Mouse (Mus musculus) embryo, embryonic 9.5 days (tissue): ENCODE measurements around the gene Nbeal2.

Experiments used
- DNase-seq: peaks from one replicate; pipeline ENCODE4 v3.0.0-alpha.2; 2017; ENCODE audit errors: extremely low spot score

The Nbeal2 gene

GRCm38 (mm10) chr9:110673107-110673752 lies 19.3 kb upstream of the Nbeal2 start:
- DNase-seq = no peak

DNA sequence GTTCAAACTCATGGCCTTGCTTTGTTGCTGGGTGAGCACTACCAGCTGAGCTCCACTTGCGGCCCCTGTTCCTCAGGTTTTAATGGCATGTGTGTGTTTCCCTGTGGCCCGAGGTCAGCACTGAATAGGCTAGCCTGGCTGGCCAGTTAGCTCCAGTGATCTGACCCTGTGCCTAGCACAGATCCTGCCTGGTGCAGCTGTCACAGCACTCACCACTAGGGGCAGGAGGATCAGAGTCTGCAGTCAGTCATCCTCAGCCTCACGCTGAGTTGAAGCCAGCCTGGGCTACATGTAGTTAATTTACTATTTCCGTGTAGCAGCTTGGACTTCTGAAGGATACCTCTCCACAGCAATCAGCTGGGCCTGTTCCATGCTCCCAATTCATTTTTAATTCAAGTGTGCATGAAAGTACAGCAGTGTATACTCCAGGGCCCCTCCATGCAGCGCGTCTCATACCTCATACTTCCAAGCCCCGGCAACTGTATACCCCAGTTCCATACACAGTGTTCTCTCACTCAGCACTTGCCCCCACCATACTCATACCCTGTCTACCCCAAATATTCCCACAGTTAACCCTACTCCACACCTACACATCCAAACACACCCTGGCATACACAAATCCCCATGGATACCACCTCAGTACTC lies 18.6 kb upstream of the Nbeal2 start:
- peak; percentile 49 for DNase-seq

- no peak for DNase-seq
These were observed 15.8 kb upstream of the Nbeal2 start for GRCm38 (mm10) chr9:110669785-110670184.

- no peak for DNase-seq
These were observed 14.8 kb upstream of the Nbeal2 start for GRCm38 (mm10) chr9:110668601-110669293.

- no peak for DNase-seq
These were observed 13.4 kb upstream of the Nbeal2 start for GRCm38 (mm10) chr9:110667219-110667836.

GRCm38 (mm10) chr9:110666374-110666773 lies 12.4 kb upstream of the Nbeal2 start:
- DNase-seq = no peak

DNA sequence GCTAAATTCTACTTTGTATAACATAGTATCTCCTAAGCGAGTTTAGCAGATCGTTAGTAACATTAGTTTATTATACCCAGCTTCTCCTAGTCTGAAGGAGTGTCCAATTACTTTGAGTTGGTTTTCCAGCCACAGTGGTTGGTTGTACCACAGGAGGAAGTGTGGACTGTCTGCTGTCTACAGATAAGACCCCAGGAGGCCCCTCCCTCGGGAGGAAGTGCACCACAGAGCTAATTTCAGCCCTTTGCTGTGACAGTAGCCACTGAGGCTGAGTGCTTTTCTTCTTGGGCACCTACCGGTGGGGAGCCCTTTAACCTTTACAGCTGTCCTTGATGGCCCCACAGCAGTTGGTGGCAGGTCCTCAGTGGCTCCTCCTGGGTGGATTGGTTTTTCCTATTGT lies 12.0 kb upstream of the Nbeal2 start:
- no peak for DNase-seq

DNA sequence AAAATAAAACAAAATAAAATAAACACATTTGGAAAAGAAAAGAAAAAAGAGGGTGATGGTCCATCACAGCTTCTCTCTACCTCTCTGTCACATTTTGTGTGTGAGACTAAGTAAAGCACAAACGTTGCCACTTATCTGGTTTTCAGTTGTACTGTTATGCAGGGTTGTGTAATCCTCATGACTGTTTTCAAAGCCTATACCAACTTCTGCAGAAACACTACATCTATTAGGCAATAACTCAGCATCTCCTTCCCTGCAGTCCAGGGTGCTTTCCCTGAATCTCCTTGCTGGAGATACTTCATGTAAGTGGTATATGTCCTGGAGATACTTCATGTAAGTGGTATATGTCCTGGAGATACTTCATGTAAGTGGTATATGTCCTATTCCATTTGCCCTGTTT lies 8.9 kb upstream of the Nbeal2 start:
- no peak for DNase-seq

- no peak for DNase-seq
These were observed 7.1 kb upstream of the Nbeal2 start for GRCm38 (mm10) chr9:110660856-110661612.

DNA sequence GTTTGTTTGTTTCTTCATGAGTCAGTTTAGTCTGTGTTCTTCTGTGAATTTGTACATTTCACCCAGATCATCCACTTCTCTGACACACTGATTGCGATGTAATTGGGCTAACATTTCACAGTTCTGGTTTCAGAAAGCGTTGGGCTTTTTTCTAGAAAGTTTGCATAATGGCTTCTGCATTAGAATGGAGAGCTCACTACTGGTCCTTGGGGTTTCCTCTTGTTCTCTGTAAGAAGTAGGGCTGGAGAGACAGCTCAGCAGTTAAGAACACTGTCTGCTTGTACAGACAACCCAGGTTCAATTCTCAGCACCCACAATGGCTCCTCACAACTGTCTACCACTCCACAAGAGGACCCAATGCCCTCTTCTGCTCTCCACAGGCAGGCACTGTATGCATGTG lies 6.2 kb upstream of the Nbeal2 start:
- no peak for DNase-seq

- no peak for DNase-seq
These were observed 5.6 kb upstream of the Nbeal2 start for GRCm38 (mm10) chr9:110659521-110659920.

DNA sequence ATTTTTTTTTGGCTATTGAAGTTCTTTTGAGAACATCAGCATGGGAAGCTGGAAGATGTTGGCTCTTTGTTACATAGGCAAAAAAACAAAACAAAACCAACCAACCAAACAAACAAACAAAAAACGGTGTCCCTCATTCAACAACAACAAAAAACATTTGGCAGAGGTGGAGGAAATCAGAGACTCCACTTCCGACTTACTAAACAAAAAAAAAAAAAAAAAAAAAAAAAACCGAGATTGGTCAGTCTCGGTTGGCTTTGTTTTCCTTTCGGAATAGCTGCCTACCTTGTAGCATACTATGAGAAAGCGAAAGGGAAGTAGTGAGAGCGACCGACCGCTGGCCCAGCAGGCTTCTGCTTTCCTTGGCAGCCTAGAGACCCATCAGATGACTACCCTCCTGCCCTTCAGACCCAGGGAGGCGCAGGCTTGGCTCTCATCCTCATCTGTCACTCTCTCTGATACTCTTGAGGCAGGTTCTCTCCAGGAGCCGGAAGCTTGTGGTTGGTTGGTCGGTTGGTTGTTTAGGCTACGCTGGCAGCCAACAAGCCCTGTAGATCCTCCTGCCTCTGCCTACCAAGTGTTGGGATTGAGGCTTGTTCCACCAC lies 3.6 kb upstream of the Nbeal2 start:
- no peak for DNase-seq

DNA sequence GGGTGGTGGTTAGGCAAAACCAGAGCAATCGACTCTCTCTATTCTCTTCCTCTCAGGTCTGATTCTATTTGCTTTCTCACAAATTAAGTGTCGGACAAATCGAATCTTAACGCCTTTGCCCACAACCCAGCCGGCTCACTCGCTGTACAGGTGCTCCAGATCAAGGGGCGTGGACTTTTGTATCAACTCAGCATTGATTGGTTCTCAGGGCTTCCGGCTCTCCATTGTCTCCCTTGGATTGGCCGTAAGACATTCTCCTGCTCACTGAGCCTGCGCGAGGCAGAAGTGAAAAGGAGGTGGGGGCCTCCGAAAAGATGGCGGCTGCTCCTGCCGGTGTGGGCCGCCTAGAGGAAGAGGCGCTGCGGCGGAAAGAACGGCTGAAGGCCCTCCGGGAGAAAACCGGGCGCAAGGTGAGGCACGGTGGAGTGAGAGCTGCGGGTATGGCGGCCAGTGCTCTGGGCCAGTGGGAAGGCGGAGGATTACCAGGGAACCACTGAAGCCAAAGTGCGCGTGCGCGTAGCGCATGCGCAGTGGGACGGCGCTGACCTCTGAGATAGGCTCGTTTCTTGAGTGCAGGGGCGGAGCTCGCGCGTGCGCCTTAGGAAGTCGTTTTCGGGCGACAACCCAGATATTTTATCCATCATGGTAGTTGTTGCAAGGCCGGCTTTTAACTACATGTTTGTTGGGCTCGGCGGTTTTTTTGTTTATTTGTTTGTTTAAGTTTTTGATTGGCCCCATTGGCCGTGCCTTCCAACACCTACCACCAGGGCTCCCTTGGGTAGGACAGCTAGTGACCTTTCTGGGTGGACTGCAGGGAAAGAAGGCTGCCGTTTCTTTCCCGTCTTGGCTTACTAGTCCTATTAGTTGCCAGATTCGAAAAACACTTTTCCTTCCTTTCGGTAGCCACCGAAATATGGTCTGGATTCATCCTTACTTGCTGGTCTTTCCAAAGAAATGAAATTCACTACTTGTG lies 2.6 kb upstream of the Nbeal2 start, which contains the start of gene Ccdc12:
Ccdc12 (plus strand) TSS at position 255 of the 973 bp plus-strand sequence.
- DNase-seq = peak; percentile 95

DNA sequence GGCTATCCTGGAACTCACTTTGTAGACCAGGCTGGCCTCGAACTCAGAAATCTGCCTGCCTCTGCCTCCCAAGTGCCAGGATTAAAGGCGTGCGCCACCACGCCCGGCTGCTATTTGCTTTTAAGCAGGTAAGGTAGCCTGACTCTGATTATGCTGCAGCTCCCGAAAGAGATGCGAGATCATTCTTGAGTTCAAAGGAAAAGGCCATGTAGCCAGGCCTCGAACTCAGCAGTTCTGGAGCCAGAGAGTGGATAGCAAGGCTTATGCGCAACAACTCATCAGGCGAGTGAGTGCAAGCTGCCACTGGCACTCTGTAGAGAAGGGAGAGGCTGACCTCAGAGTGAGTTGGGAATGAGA lies 1.7 kb upstream of the Nbeal2 start:
- no peak for DNase-seq

DNA sequence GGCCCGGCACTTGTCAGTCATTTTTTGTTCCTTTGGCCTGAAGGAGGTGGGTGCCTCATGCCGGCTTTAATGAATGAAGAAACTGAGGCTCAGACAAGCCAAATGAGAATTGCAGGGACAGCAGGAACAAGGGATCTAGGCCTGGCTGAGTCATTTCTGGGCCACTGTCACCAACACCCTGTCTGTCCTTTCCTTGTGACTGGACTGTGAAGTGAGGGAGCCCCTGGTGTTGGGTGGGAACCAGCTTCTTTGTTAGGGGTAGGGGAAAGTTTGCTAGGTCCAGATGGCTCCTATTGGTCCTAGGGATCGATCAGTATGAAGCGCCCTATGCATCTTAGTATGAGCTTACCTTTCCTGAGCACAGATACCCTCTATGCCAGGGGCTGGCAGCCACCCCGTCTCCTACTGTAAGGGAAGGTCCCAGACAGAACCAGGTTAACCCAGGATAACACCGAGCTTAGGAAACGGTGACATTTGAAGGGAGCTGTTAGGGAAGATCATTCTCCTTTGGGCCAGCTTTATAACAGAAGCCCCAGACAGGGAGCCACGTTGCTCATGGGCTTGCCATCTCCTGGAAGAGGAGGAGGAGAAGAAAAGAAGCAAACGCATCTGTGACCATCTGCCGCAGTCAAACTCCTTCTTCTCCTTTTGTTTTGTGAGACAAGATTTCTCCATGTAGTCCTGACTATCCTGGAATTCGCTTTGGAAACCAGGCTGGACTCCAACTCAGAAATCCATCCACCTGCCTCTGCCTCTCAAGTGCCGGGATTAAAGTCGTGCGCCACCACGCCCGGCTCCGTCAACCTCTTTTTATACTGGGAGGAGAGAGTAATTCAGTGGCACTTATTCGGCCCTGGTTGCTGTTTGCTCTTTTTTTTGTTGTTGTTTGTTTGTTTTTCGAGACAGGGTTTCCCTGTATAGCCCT lies 1.0 kb upstream of the Nbeal2 start:
- DNase-seq = no peak

DNA sequence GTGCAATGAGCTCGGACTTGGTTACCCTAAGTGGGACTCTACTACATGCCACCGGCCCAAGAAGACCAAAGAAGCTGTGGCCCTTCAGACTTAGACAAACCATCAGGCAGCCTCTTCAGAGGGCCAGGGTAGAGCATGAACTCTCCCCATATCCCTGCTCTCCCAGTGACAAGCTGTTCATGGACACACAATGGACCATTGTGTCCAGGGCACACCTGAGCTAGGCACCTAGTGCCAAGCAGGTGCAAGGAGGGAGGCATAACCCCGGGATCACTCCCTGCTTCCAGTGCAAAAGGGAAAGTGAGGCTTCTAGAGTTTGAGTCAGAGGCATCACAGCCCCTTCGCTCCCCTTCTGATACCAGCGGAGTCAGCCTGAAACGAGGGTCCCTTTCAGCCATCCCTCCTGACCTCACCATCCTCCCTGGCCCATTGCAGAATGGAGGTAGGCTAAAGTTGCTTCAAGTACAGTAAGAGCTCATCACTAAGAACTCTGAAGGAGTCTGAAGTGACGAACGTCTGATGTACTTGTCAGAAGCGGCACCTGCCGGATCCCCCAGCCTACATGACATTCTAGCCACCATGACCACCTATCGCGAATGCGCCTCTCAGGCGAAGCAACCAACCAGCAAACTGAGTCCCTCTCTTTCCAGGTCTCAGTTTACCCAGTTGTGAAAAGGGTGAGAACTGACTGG lies 852 bp downstream of the Nbeal2 start:
- no peak for DNase-seq

GRCm38 (mm10) chr9:110651931-110652722 lies 1.8 kb downstream of the Nbeal2 start:
- no peak for DNase-seq

- DNase-seq = no peak
These were observed 4.2 kb downstream of the Nbeal2 start for GRCm38 (mm10) chr9:110649775-110650174.
